Mouse (Mus musculus) liver, embryonic 15.5 days (tissue): ENCODE results near the gene Mcrip1. TPM values are rescaled to one million over a fixed set of nuclear protein-coding genes. Genes with fewer than 3 reads are reported as not detected.

Experiments
- ATAC-seq: fragments of 200-750 bp; cut with Nextera tagmentation; 2 replicates; pipeline ENCODE4 v1.8.0; 2017; ENCODE audit warnings: moderate number of reproducible peaks, mild to moderate bottlenecking, moderate library complexity; ENCODE audit not compliant: insufficient read depth
- H3K27ac ChIP-seq: fragments of 300-500 bp; sonication (generic); replicated peaks from 2 replicates; pipeline ENCODE4 v1.5.1; 2015; ENCODE audit warnings: mild to moderate bottlenecking, inconsistent platforms
- H3K27me3 ChIP-seq: fragments of 300-500 bp; sonication (generic); 2 replicates; pipeline ENCODE4 v1.6.1; 2015; ENCODE audit warnings: mild to moderate bottlenecking, inconsistent platforms
- H3K36me3 ChIP-seq: fragments of 300-500 bp; sonication (generic); replicated peaks from 2 replicates; pipeline ENCODE4 v1.6.1; 2015; ENCODE audit warnings: moderate library complexity, mild to moderate bottlenecking, inconsistent platforms
- H3K4me1 ChIP-seq: fragments of 300-500 bp; sonication (generic); replicated peaks from 2 replicates; pipeline ENCODE4 v1.6.1; 2015; ENCODE audit warnings: inconsistent platforms
- H3K4me2 ChIP-seq: fragments of 300-500 bp; sonication (generic); 2 replicates; pipeline ENCODE4 v1.6.1; 2015; ENCODE audit warnings: moderate library complexity, mild to moderate bottlenecking, inconsistent platforms
- H3K4me3 ChIP-seq: fragments of 300-500 bp; sonication (generic); replicated peaks from 2 replicates; pipeline ENCODE4 v1.5.1; 2015; ENCODE audit warnings: mild to moderate bottlenecking, inconsistent platforms
- H3K9ac ChIP-seq: fragments of 300-500 bp; sonication (generic); 2 replicates; pipeline ENCODE4 v1.6.1; 2015; ENCODE audit warnings: moderate library complexity, mild to moderate bottlenecking, inconsistent platforms
- H3K9me3 ChIP-seq: fragments of 300-500 bp; sonication (generic); replicated peaks from 2 replicates; pipeline ENCODE4 v1.6.1; 2016; ENCODE audit warnings: inconsistent platforms
- WGBS: fragments of 180-500 bp; shearing (Covaris S2); methylation state at CpG from one replicate; pipeline ENCODE4 v1.1.7; 2015; ENCODE audit warnings: mixed read lengths; ENCODE audit not compliant: insufficient replicate concordance; 5-methylcytosine and 5-hydroxymethylcytosine counted together
- polyA plus RNA-seq: library from polyadenylated mRNA; unstranded; fragments of >200 nt; fragmentation: Nextera tagmentation; extraction: Ambion mirVana; gene quantifications from 2 replicates; pipeline ENCODE4 v1.2.1, GENCODE M21; 2015

Mcrip1 gene
- polyA plus RNA-seq, 1 experiment from 2014 or later, result 41.8 TPM

GRCm38 (mm10) chr11:120510375-120511030 is 39.0 kb downstream of the Mcrip1 start:
- Histone ChIP-seq H3K4me2 (peak overlapping the region; percentile 73), H3K4me1 (peaks cover 46% of the 10 kb centered on the region), H3K27me3 (no peaks in the 10 kb centered on the region), H3K9ac (peak overlapping the region; percentile 54), H3K9me3 (no peaks in the 10 kb centered on the region), H3K4me3 (peak overlapping the region; percentile 51), H3K27ac (peak overlapping the region; percentile 84), H3K36me3 (no peaks in the 10 kb centered on the region)
- 2% methylated on average over 16 of the region's 16 CpGs for WGBS
- peak; percentile 70 for ATAC-seq

DNA sequence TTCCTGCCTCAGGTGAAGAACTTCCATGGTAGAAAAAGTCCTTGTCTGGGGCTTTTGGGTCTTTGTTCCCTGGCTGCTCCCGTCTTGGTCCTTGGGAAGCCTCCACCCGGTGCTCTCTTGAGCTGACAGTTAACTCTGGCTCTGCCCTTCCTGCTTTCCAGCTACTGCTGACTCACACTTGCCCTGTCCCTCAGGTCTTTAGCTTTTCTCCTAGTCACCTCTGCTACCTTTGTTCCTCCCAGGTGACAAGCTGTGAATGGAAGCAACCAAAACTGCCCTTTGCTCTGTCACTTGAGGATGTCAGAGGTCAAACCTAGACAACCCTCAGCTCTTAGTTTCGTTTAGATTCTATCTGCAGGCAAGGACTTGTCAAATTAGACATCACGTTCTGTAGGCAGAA is 39.6 kb downstream of the Mcrip1 start:
- Histone ChIP-seq H3K4me1 (peaks cover 43% of the 10 kb centered on the region), H3K4me3 (peak overlapping the region; percentile 51; the same call in 1 of the 2 replicates), H3K36me3 (no peaks in the 10 kb centered on the region), H3K9me3 (no peaks in the 10 kb centered on the region), H3K9ac (peak overlapping the region; percentile 54; the same call in 1 of the 2 replicates), H3K27ac (peak overlapping the region; percentile 84), H3K27me3 (no peaks in the 10 kb centered on the region), H3K4me2 (peak overlapping the region; percentile 73)
- 14% methylated on average over 4 of the region's 4 CpGs for WGBS
- ATAC-seq, result peak; percentile 17; the same call in 1 of the 2 replicates

GRCm38 (mm10) chr11:120508290-120508870 is 41.1 kb downstream of the Mcrip1 start:
- Histone ChIP-seq H3K9ac (no peak overlapping the region), H3K36me3 (no peaks in the 10 kb centered on the region), H3K9me3 (no peaks in the 10 kb centered on the region), H3K4me2 (no peak overlapping the region), H3K4me3 (no peak overlapping the region), H3K4me1 (peaks cover 43% of the 10 kb centered on the region), H3K27me3 (no peaks in the 10 kb centered on the region), H3K27ac (no peak overlapping the region)
- WGBS, result 74% methylated on average over 9 of the region's 9 CpGs
- no peak for ATAC-seq

DNA sequence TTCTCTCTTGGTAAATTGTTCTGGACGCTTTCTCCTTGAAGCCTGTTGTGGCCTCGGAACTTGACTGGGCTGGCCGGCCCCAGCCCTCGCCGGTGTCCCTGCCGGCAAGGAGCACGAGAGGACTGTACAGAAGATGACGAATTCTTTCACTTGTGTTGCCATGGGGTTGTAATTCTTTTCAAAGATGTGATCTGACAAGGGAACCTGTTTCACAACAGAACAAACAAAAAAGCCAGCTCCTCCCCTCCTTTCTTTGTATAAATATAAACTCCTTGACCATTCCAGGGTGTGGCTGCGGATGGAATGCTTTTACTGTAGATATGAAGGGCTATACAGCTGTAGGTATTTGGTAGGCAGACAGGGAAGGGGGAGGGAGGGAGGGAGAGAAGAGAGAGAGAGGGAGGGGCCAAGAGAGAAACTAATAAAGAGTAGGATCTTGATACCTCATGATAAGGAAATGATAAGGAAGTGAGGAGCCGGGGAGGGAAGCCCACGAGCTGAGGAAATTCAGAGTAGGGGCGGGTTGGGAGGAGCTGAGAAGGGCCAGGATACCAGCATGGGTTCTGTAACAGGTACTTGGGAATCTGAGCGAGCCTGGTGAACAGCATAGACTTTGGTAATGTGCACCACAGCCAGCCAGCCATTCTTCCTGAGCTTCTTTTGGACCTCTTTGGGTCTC is 41.8 kb downstream of the Mcrip1 start:
- H3K9me3 ChIP-seq, result no peaks in the 10 kb centered on the region
- 62% methylated on average over 13 of the region's 13 CpGs for WGBS
- H3K4me1 ChIP-seq, result peaks cover 43% of the 10 kb centered on the region
- no peak overlapping the region for H3K27ac ChIP-seq
- ATAC-seq, result no peak
- H3K9ac ChIP-seq, result no peak overlapping the region
- no peak overlapping the region for H3K4me3 ChIP-seq
- H3K4me2 ChIP-seq, result no peak overlapping the region
- H3K27me3 ChIP-seq, result no peaks in the 10 kb centered on the region
- no peaks in the 10 kb centered on the region for H3K36me3 ChIP-seq

DNA sequence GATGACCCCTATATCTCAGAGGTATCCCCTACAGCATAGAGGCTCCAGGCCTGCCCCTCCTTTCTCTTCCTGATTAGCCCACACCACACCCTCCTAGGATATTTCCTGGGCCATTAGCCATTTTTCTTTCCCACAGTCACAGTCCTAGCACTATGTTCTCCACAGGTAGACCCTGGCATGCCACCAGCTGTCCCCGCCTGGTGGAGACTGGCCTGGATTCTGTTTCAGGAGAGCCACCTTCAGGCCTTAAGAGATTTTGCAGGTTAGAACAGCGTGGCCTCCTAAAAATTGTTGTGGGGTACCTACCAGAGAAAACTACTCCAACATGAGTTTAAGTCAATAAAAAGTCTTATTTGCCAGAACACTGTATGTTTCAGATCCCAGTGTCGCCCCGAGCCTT is 42.6 kb downstream of the Mcrip1 start:
- no peak overlapping the region for H3K27ac ChIP-seq
- H3K4me1 ChIP-seq, result peaks cover 43% of the 10 kb centered on the region
- no peak overlapping the region for H3K4me2 ChIP-seq
- H3K27me3 ChIP-seq, result no peaks in the 10 kb centered on the region
- ATAC-seq, result no peak
- H3K36me3 ChIP-seq, result no peaks in the 10 kb centered on the region
- no peak overlapping the region for H3K9ac ChIP-seq
- 51% methylated on average over 4 of the region's 4 CpGs for WGBS
- H3K9me3 ChIP-seq, result no peaks in the 10 kb centered on the region
- H3K4me3 ChIP-seq, result no peak overlapping the region

- Histone ChIP-seq H3K4me1 (peaks cover 31% of the 10 kb centered on the region), H3K4me3 (no peak overlapping the region), H3K36me3 (no peaks in the 10 kb centered on the region), H3K9me3 (no peaks in the 10 kb centered on the region), H3K9ac (no peak overlapping the region), H3K27me3 (peaks cover 5% of the 10 kb centered on the region; the same call in 1 of the 2 replicates), H3K4me2 (no peak overlapping the region), H3K27ac (no peak overlapping the region)
- ATAC-seq, result no peak
- 78% methylated on average over 3 of the region's 3 CpGs for WGBS
These were observed 43.9 kb downstream of the Mcrip1 start for GRCm38 (mm10) chr11:120505661-120506060.

GRCm38 (mm10) chr11:120501701-120502100 is 47.8 kb downstream of the Mcrip1 start:
- Histone ChIP-seq H3K27me3 (peaks cover 9% of the 10 kb centered on the region; the same call in 1 of the 2 replicates), H3K9me3 (no peaks in the 10 kb centered on the region), H3K27ac (no peak overlapping the region), H3K4me1 (peaks cover 12% of the 10 kb centered on the region), H3K4me3 (no peak overlapping the region), H3K36me3 (peaks cover 18% of the 10 kb centered on the region), H3K9ac (no peak overlapping the region), H3K4me2 (no peak overlapping the region)
- 56% methylated on average over 4 of the region's 4 CpGs for WGBS
- no peak for ATAC-seq

DNA sequence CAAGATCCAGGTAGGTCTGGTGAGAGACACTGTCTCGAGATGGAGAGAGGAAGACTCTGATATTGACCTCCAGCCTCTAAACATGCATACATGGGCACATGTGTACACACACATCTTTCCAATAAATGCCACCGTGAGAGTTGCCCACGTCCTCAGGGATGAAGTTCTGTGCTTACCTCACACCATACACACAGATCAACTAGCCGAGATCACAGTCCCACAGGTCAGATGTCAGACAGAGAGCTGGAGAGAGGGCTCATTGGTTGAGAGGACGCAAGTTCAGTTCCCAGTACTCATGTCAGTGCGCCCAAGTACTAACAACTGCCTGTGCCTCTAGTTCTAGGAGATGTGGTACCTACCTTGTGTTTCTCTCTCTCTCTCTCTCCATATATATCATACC is 48.5 kb downstream of the Mcrip1 start:
- Histone ChIP-seq H3K27ac (no peak overlapping the region), H3K4me1 (peaks cover 7% of the 10 kb centered on the region), H3K4me3 (no peak overlapping the region), H3K4me2 (no peak overlapping the region), H3K27me3 (peaks cover 9% of the 10 kb centered on the region; the same call in 1 of the 2 replicates), H3K9ac (no peak overlapping the region), H3K9me3 (no peaks in the 10 kb centered on the region), H3K36me3 (peaks cover 25% of the 10 kb centered on the region)
- 47% methylated on average over 6 of the region's 6 CpGs for WGBS
- ATAC-seq, result no peak

- no peak overlapping the region for H3K27ac ChIP-seq
- H3K4me2 ChIP-seq, result no peak overlapping the region
- H3K4me1 ChIP-seq, result peaks cover 7% of the 10 kb centered on the region
- peaks cover 9% of the 10 kb centered on the region; the same call in 1 of the 2 replicates for H3K27me3 ChIP-seq
- no peak overlapping the region for H3K4me3 ChIP-seq
- ATAC-seq, result no peak
- H3K9me3 ChIP-seq, result no peaks in the 10 kb centered on the region
- H3K36me3 ChIP-seq, result peaks cover 32% of the 10 kb centered on the region
- 8% methylated on average over 3 of the region's 3 CpGs for WGBS
- no peak overlapping the region for H3K9ac ChIP-seq
These were observed 49.2 kb downstream of the Mcrip1 start for GRCm38 (mm10) chr11:120500357-120500756.

GRCm38 (mm10) chr11:120499894-120500293 is 49.6 kb downstream of the Mcrip1 start:
- ATAC-seq, result no peak
- H3K4me1 ChIP-seq, result peaks cover 7% of the 10 kb centered on the region
- H3K9ac ChIP-seq, result no peak overlapping the region
- peaks cover 36% of the 10 kb centered on the region for H3K36me3 ChIP-seq
- H3K27ac ChIP-seq, result no peak overlapping the region
- WGBS, result 61% methylated on average over 6 of the region's 6 CpGs
- no peak overlapping the region for H3K4me2 ChIP-seq
- H3K4me3 ChIP-seq, result no peak overlapping the region
- peaks cover 9% of the 10 kb centered on the region; the same call in 1 of the 2 replicates for H3K27me3 ChIP-seq
- no peaks in the 10 kb centered on the region for H3K9me3 ChIP-seq

GRCm38 (mm10) chr11:120498891-120499290 is 50.6 kb downstream of the Mcrip1 start:
- Histone ChIP-seq H3K27ac (no peak overlapping the region), H3K9me3 (no peaks in the 10 kb centered on the region), H3K36me3 (peaks cover 43% of the 10 kb centered on the region), H3K4me1 (peaks cover 10% of the 10 kb centered on the region), H3K4me3 (no peak overlapping the region), H3K27me3 (peaks cover 9% of the 10 kb centered on the region; the same call in 1 of the 2 replicates), H3K4me2 (no peak overlapping the region), H3K9ac (no peak overlapping the region)
- no peak for ATAC-seq
- WGBS, result 87% methylated on average over 5 of the region's 5 CpGs
